Mouse (Mus musculus) heart, embryonic 13.5 days (tissue): ENCODE results near the gene Gpx5. TPM values are rescaled to one million over a fixed set of nuclear protein-coding genes. Genes with fewer than 3 reads are reported as not detected.

Experiments
- ATAC-seq: fragments of 200-750 bp; cut with Nextera tagmentation; 2 replicates; pipeline ENCODE4 v1.8.0; 2017; ENCODE audit warnings: moderate TSS enrichment; ENCODE audit not compliant: insufficient number of reproducible peaks, low FRiP score, low TSS enrichment; ENCODE audit errors: extremely low read depth
- H3K27ac ChIP-seq: fragments of 300-500 bp; sonication (generic); replicated peaks from 2 replicates; pipeline ENCODE4 v1.5.1; 2015; ENCODE audit warnings: moderate library complexity, mild to moderate bottlenecking, inconsistent platforms
- H3K27me3 ChIP-seq: fragments of 300-500 bp; sonication (generic); replicated peaks from 2 replicates; pipeline ENCODE4 v1.6.1; 2015; ENCODE audit warnings: mild to moderate bottlenecking, inconsistent platforms
- H3K36me3 ChIP-seq: fragments of 300-500 bp; sonication (generic); 2 replicates; pipeline ENCODE4 v1.6.1; 2015; ENCODE audit warnings: mild to moderate bottlenecking, inconsistent platforms
- H3K4me1 ChIP-seq: fragments of 300-500 bp; sonication (generic); 2 replicates; pipeline ENCODE4 v1.6.1; 2015; ENCODE audit warnings: inconsistent platforms
- H3K4me2 ChIP-seq: fragments of 300-500 bp; sonication (generic); 2 replicates; pipeline ENCODE4 v1.6.1; 2015; ENCODE audit warnings: inconsistent platforms, mild to moderate bottlenecking, moderate library complexity
- H3K4me3 ChIP-seq: fragments of 300-500 bp; sonication (generic); 2 replicates; pipeline ENCODE4 v1.5.1; 2015; ENCODE audit warnings: moderate library complexity, mild to moderate bottlenecking, inconsistent platforms
- H3K9ac ChIP-seq: fragments of 300-500 bp; sonication (generic); 2 replicates; pipeline ENCODE4 v1.6.1; 2015; ENCODE audit warnings: inconsistent platforms, mild to moderate bottlenecking, moderate library complexity
- H3K9me3 ChIP-seq: fragments of 300-500 bp; sonication (generic); 2 replicates; pipeline ENCODE4 v1.6.1; 2016; ENCODE audit warnings: inconsistent platforms
- WGBS: fragments of 180-500 bp; shearing (Covaris S2); methylation state at CpG from one replicate; pipeline ENCODE4 v1.1.7; 2015; ENCODE audit warnings: mixed read lengths; 5-methylcytosine and 5-hydroxymethylcytosine counted together
- polyA plus RNA-seq: library from polyadenylated mRNA; unstranded; fragments of >200 nt; fragmentation: Nextera tagmentation; extraction: Ambion mirVana; gene quantifications from 2 replicates; pipeline ENCODE4 v1.2.1, GENCODE M21; 2015

Gpx5 gene
- polyA plus RNA-seq, 1 experiment from 2014 or later, result not detected

DNA sequence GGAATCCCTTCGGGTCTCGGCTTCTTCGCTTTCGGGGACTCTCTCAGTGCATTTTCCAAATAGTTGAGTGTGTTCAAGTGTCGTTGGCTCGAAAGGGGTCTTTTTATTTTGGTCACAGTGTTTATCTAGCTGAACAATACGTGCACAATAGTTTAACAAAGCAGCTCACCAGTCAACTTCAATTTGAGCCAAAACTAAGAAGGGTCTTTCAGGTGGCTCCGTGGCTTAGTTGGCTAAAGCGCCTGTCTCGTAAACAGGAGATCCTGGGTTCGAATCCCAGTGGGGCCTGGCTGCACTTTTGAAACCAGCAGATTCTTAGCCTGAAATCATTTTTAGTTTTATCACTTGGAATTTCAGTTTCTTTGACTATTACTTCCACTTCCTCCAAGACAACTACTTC, 28.2 kb downstream of the Gpx5 start:
- Histone ChIP-seq H3K4me2 (peak overlapping the region; percentile 67), H3K27ac (no peak overlapping the region), H3K36me3 (no peaks in the 10 kb centered on the region), H3K27me3 (peaks cover 32% of the 10 kb centered on the region), H3K9ac (peak overlapping the region; percentile 72), H3K4me3 (peak overlapping the region; percentile 58), H3K9me3 (no peaks in the 10 kb centered on the region), H3K4me1 (peaks cover 16% of the 10 kb centered on the region)
- under 1% methylated on average over 11 of the region's 11 CpGs for WGBS
- ATAC-seq, result no peak

DNA sequence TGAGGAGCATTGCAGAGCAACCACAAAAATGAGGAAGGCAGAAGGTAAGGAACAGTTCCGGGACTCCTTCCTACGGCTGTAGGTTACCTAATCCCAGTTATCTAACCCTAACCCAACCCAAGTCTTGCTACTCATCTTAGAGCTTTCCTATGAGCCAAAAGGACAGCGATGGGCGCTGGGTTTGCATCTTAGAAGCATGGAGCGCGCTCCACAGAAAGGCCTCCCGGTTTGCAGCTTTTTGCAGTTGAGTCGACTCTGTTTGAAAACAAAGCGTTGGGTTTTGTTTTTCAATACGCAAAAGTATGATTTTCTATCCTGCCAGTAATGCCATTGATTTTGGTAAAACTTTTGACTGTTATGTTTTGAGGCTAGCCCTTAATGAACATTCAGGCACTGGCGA, 28.6 kb downstream of the Gpx5 start:
- 4% methylated on average over 11 of the region's 11 CpGs for WGBS
- H3K36me3 ChIP-seq, result no peaks in the 10 kb centered on the region
- H3K9ac ChIP-seq, result peak overlapping the region; percentile 72
- H3K9me3 ChIP-seq, result no peaks in the 10 kb centered on the region
- peaks cover 17% of the 10 kb centered on the region for H3K4me1 ChIP-seq
- no peak for ATAC-seq
- H3K4me2 ChIP-seq, result peak overlapping the region; percentile 67
- H3K27ac ChIP-seq, result no peak overlapping the region
- peaks cover 34% of the 10 kb centered on the region for H3K27me3 ChIP-seq
- H3K4me3 ChIP-seq, result peak overlapping the region; percentile 58

DNA sequence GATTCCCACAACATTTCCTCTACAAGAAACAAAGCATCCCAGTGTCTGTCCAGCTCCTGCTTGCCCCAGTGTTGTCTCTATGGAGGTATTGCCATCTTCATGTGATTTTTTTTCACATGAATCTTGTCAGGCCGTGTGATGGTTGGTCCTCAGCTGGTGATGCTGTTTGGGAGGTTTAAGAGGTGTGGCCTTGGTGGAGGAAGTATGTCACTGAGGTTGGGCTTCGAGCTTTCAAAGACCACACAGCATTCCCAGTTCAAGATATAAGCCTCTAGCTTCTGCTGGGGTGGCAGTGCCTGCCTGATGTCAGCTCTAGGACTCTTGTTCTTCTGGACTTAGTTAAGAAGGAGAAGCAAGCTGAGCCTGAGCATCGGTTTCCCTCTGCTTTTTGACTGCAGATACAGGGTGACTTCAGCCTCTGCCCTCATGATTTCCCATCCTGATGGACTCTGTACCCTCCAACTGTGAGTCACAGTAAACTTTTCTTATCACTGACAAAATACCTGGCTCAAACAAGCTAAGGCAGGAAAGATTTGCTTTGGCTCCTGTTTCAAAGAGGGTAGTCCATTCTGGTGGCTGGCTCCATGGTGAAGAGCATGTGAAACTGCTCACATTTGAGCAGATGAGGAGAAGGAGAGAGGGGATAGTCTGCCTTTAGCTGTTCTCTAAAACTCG, 29.6 kb downstream of the Gpx5 start:
- Histone ChIP-seq H3K4me2 (peak overlapping the region; percentile 67; the same call in 1 of the 2 replicates), H3K36me3 (no peaks in the 10 kb centered on the region), H3K9ac (no peak overlapping the region), H3K27me3 (peaks cover 43% of the 10 kb centered on the region), H3K4me3 (no peak overlapping the region), H3K9me3 (no peaks in the 10 kb centered on the region), H3K27ac (no peak overlapping the region), H3K4me1 (peaks cover 20% of the 10 kb centered on the region)
- ATAC-seq, result no peak
- WGBS, result 55% methylated on average over 4 of the region's 4 CpGs

DNA sequence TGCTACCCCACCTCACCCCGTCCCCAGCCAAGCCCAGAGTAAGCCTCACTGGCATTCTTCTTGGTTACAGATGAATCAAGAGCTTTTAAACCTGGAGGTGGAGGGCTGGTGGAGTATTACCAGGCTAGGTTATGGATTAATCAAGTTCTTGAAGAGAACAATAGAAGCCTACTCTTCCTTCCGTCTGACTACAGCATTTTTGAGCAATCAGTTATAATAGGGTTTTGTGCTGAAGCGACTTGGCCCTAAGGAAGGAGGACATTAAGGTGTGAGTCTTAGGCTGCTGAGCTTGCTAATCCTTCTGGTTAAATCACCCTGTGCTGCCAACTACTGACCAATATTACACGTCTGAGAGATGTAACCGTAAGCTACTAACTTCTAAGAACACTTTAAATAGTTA, 32.2 kb downstream of the Gpx5 start:
- H3K9ac ChIP-seq, result no peak overlapping the region; the same call in 1 of the 2 replicates
- peaks cover 66% of the 10 kb centered on the region for H3K27me3 ChIP-seq
- peak overlapping the region; percentile 57 for H3K4me3 ChIP-seq
- H3K4me1 ChIP-seq, result peaks cover 18% of the 10 kb centered on the region
- ATAC-seq, result no peak
- H3K36me3 ChIP-seq, result no peaks in the 10 kb centered on the region
- no peaks in the 10 kb centered on the region for H3K9me3 ChIP-seq
- 18% methylated on average over 5 of the region's 5 CpGs for WGBS
- no peak overlapping the region for H3K27ac ChIP-seq
- H3K4me2 ChIP-seq, result peak overlapping the region; percentile 78

DNA sequence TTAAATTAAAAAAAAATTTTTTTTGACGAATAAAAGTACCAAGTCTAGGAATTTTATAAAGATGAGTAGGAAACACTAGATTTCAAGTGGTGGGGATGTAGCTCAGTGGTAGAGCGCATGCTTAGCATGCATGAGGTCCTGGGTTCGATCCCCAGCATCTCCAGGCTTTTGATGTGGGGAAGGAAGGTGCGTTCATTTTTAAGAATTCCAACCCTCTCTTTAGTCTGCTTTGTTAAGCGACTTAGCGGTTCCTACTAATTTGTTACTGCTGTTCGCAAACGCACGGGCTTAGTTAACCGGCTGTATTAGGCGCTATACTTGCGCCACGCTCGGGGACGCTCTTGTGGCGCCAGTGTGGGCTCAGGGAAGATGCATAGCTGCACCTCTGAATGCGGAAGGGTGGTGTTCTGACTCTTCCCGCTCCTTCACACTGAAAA, 32.8 kb downstream of the Gpx5 start:
- Histone ChIP-seq H3K36me3 (no peaks in the 10 kb centered on the region), H3K9ac (peak overlapping the region; percentile 50), H3K4me3 (peak overlapping the region; percentile 57), H3K27me3 (peaks cover 71% of the 10 kb centered on the region), H3K9me3 (no peaks in the 10 kb centered on the region), H3K27ac (no peak overlapping the region), H3K4me1 (peaks cover 18% of the 10 kb centered on the region), H3K4me2 (peak overlapping the region; percentile 78)
- ATAC-seq, result no peak
- WGBS, result 1% methylated on average over 18 of the region's 18 CpGs

DNA sequence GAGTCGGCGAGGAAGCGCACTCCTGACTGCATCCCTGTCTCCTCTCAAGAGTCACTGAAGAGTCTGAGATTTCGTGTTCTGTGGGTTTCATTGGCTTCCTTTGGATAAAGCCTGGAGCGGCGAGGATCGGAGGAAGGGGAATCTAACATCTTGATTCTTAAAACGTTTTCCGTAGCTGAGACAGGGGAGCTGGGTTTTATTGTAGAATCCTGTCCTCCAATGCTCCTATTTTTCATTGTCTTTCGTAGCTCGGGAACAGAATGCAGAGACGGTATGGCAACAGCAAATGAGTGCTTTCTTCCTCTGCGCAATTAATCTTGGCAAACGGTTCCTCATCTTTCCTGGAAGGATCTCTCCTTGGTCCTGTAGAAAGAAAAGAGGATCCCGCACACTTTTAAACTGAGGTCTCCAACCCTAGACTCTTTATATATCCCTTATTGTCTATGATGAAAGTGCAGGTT, 33.3 kb downstream of the Gpx5 start:
- Histone ChIP-seq H3K4me2 (peak overlapping the region; percentile 78), H3K4me1 (peaks cover 18% of the 10 kb centered on the region), H3K9me3 (no peaks in the 10 kb centered on the region), H3K36me3 (no peaks in the 10 kb centered on the region), H3K4me3 (peak overlapping the region; percentile 57), H3K27me3 (peaks cover 76% of the 10 kb centered on the region), H3K27ac (no peak overlapping the region), H3K9ac (peak overlapping the region; percentile 65)
- under 1% methylated on average over 15 of the region's 15 CpGs for WGBS
- no peak for ATAC-seq

DNA sequence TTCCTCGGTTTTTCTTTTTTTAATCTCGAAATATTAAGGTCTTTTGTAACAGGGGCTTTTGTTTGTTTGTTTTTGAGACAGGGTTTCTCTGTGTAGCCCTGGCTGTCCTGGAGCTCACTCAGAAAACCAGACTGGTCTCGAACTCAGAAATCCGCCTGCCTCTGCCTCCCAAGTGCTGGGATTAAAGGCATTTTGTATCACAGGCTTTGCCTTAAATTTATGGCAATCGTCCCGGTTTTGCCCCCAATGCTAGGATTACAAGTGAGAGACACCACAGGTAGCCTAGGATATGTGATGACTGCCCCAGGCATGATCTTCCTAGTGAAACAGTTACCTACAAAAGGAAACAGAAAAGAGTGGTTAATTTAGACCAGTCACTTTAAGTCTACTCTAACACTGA, 34.0 kb downstream of the Gpx5 start:
- H3K4me3 ChIP-seq, result peak overlapping the region; percentile 57
- H3K27ac ChIP-seq, result no peak overlapping the region
- H3K36me3 ChIP-seq, result no peaks in the 10 kb centered on the region
- ATAC-seq, result no peak
- 15% methylated on average over 6 of the region's 6 CpGs for WGBS
- H3K4me1 ChIP-seq, result peaks cover 19% of the 10 kb centered on the region
- peak overlapping the region; percentile 78 for H3K4me2 ChIP-seq
- no peaks in the 10 kb centered on the region for H3K9me3 ChIP-seq
- peak overlapping the region; percentile 65; the same call in 1 of the 2 replicates for H3K9ac ChIP-seq
- peaks cover 78% of the 10 kb centered on the region for H3K27me3 ChIP-seq

DNA sequence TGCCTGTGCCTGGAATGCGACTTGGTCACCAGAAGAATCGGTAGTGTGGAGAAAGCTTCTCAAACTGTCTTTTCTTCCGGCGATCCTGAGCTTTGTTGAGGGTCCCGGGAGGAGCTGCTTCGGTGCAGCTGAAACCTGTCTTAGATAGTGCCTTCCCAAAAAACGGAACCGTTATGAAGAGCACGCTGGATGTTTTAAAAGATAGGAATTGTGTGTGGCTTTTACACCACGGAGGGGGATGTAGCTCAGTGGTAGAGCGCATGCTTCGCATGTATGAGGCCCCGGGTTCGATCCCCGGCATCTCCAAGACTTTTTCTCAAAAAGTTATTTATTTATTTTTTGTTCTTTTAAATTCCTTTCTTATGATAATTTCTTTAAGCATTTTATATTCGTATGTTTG, 38.5 kb downstream of the Gpx5 start:
- H3K9ac ChIP-seq, result peak overlapping the region; percentile 74
- H3K4me1 ChIP-seq, result peaks cover 15% of the 10 kb centered on the region
- H3K4me2 ChIP-seq, result peak overlapping the region; percentile 82
- peaks cover 61% of the 10 kb centered on the region for H3K27me3 ChIP-seq
- ATAC-seq, result no peak
- 3% methylated on average over 16 of the region's 16 CpGs for WGBS
- no peaks in the 10 kb centered on the region for H3K36me3 ChIP-seq
- H3K4me3 ChIP-seq, result peak overlapping the region; percentile 63
- no peak overlapping the region for H3K27ac ChIP-seq
- H3K9me3 ChIP-seq, result no peaks in the 10 kb centered on the region

DNA sequence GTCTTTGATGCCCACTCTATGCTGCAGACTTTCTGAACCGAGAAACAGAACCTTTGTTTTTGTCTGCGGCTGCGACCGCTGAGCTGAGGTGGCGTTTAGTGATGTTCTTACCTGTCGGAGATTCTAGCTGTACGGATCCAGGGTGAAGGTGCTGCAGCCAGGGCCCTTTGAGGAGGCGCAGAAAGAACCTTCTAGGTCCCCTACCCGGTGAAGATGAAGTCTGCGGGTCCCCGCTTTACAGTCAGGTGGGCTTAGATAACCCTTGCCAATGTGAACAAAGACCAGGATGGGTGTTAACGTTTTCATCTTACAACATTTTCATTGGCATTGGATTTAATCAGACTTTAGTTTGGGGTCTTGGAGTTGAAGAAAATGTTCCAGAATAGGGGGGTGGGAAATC, 39.0 kb downstream of the Gpx5 start:
- no peak overlapping the region for H3K27ac ChIP-seq

DNA sequence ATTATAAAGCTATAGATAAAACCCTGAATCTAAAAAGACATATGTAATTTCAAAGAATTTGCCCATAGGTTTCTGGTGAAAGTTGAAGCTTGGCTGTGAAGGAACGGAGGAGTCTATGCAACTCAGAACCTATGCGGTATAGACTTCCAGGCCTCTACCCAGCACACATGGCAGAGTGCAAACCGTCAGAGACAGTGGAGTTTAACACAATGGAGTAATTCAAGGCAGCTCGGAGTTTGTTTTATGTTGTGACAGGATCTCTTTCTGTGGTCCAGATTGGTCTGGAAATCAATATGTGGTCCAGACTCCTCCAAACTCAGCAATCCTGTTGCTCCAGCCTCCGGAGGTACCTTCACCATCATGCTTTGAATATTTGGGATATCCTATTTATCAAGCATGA, 39.5 kb downstream of the Gpx5 start:
- Histone ChIP-seq H3K27me3 (peaks cover 52% of the 10 kb centered on the region), H3K36me3 (no peaks in the 10 kb centered on the region), H3K9ac (0 out of 2 replicates have a peak overlapping the region, but pooled peaks have one; percentile 74), H3K4me3 (peak overlapping the region; percentile 63), H3K9me3 (no peaks in the 10 kb centered on the region), H3K27ac (no peak overlapping the region), H3K4me2 (peak overlapping the region; percentile 82), H3K4me1 (peaks cover 11% of the 10 kb centered on the region)
- ATAC-seq, result no peak
- WGBS, result 25% methylated on average over 5 of the region's 5 CpGs

More for the DNA sequence above, 39.0 kb downstream of the Gpx5 start:
- WGBS, result 1% methylated on average over 12 of the region's 12 CpGs
- no peak for ATAC-seq
- no peaks in the 10 kb centered on the region for H3K36me3 ChIP-seq
- peaks cover 11% of the 10 kb centered on the region for H3K4me1 ChIP-seq
- peak overlapping the region; percentile 82 for H3K4me2 ChIP-seq
- H3K9me3 ChIP-seq, result no peaks in the 10 kb centered on the region
- H3K9ac ChIP-seq, result peak overlapping the region; percentile 74
- peak overlapping the region; percentile 63 for H3K4me3 ChIP-seq
- peaks cover 56% of the 10 kb centered on the region for H3K27me3 ChIP-seq

DNA sequence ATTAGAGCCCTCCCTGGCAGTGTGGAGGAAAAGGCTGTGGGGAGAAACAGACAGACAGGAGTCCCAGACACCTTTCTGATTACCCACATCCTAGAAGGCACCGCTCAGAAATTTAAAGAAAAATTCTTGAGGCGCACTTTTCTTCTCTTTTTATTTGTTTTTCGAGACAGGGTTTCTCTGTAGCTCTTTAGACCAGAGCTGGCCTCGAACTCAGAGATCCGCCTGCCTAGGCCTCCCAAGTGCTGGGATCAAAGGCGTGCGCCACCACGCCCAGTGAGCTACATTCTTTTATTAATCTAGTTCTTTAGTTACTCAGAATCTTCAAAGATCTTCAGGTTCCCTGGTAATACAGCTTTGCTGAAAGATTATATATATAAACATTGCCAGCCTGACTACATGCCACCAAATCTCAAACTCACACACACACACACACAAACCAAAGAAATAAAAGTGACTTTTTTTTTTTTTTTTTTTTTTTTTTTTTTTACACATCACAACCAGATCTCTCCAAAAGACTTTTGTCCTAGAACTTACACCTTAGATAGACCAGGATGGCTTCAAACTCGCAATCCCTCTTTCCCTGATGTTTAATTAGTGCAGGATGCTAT, 42.4 kb downstream of the Gpx5 start:
- Histone ChIP-seq H3K4me3 (no peak overlapping the region), H3K4me2 (no peak overlapping the region), H3K27ac (no peak overlapping the region), H3K9me3 (no peaks in the 10 kb centered on the region), H3K9ac (no peak overlapping the region), H3K36me3 (no peaks in the 10 kb centered on the region), H3K4me1 (peaks cover 11% of the 10 kb centered on the region), H3K27me3 (peaks cover 27% of the 10 kb centered on the region)
- ATAC-seq, result no peak
- WGBS, result 36% methylated on average over 9 of the region's 9 CpGs
